7 mouse cellular contexts compared by ENCODE assay signal in genomic region chr19:50264450-50264849, GRCm38 (mm10).
DNase-seq lines count a peak whose midpoint lies in the region; ATAC-seq lines count a peak whose summit lies in the region.

No protein-coding gene starts in this region.

- no peaks in the 10 kb centered on the region for H3K9me3 ChIP-seq in kidney, embryonic 15.5 days (replicated peaks)

- H3K27me3 ChIP-seq in kidney, embryonic 15.5 days = 0 out of 2 replicates have a peak, but pooled peaks cover 3% of the 10 kb centered on the region

- no peak overlapping the region for H3K4me2 ChIP-seq in kidney, embryonic 15.5 days

- no peak overlapping the region for H3K4me3 ChIP-seq in kidney, embryonic 15.5 days (replicated peaks)

- no peak overlapping the region for H3K9ac ChIP-seq in kidney, embryonic 15.5 days

- ATAC-seq in kidney, embryonic 15.5 days (replicated peaks; ENCODE audit: low FRiP score) = no peak

- 75% methylated on average over 1 of the region's 1 CpGs for WGBS in kidney, embryonic 15.5 days

- H3K4me1 ChIP-seq in kidney, embryonic 15.5 days = no peaks in the 10 kb centered on the region

- H3K27ac ChIP-seq in kidney, embryonic 15.5 days = no peak overlapping the region

- no peaks in the 10 kb centered on the region for H3K36me3 ChIP-seq in kidney, embryonic 15.5 days

- DNase-seq in kidney, adult 9 months = peak; percentile 51
- peak; percentile 20 for DNase-seq in ES-CJ7 (ENCODE audit: low read depth, low spot score)
- DNase-seq in adrenal gland, adult 2 months = peak; percentile 18
- DNase-seq in kidney, postnatal 14 days = peak; percentile 15
- no peak for DNase-seq in spleen, postnatal 14 days (ENCODE audit: low spot score in 2 of 2)
- no peak for DNase-seq in gastrocnemius, postnatal 25 days

Comparison
In these comparisons a context has a peak if more than half of its experiments do, and no peak if none do; other contexts are left out.
1. DNase-seq: peak in kidney, adult 9 months (single experiment), ES-CJ7 (single experiment), adrenal gland, adult 2 months (single experiment) and kidney, postnatal 14 days (single experiment); none in spleen, postnatal 14 days (0 of 2) and gastrocnemius, postnatal 25 days (single experiment).